Comparison of ENCODE assay signal across 13 mouse cellular contexts in the genomic region with DNA sequence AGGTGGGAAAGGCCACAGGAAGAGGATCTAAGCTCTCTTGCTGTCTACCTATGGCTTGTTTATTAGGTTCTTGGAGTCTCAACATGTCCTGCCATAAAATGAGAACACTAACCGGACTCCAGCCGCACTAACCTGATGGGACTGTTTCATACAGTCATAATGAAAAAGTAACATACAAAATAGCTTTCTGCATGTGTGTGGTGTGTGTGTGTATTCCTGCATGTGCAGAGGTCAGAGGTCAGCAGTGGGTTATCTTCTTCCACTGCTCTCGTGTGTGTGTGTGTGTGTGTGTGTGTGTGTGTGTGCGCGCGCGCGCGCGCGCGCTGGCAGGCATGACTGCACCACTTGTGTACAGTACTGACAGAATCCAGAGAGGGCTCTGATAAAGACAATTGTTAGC. TPM values are rescaled to one million over a fixed set of nuclear protein-coding genes. Genes with fewer than 3 reads are reported as not detected.
DNase-seq lines count a peak whose midpoint lies in the region; ATAC-seq and TF ChIP-seq lines count a peak whose summit lies in the region.
"Had no signal": no experiment of that assay in that cellular context is flagged by ENCODE, and none has a peak within 500 bp of the region (broad histone marks: within the 10 kb centered on the region; RNA-seq: fewer than 3 reads in every experiment).

No protein-coding gene starts in this region.

- no peaks in the 10 kb centered on the region for H3K9me3 ChIP-seq in kidney, embryonic 16.5 days (ENCODE audit: low read length)
- H3K9me3 ChIP-seq in ES-Bruce4 (replicated peaks; ENCODE audit: control insufficient read depth, insufficient read depth, low read length, poor library complexity, severe bottlenecking) = no peaks in the 10 kb centered on the region
- no peaks in the 10 kb centered on the region for H3K9me3 ChIP-seq in limb, embryonic 12.5 days

- H3K4me3 ChIP-seq in gastrocnemius, adult 2 months = no peak overlapping the region
- H3K4me3 ChIP-seq in kidney, embryonic 16.5 days (ENCODE audit: low read length) = no peak overlapping the region
- peak overlapping the region; percentile 12; the same call in 1 of the 2 replicates for H3K4me3 ChIP-seq in ES-Bruce4 (ENCODE audit: low read depth, low read length)
- no peak overlapping the region for H3K4me3 ChIP-seq in limb, embryonic 12.5 days (replicated peaks)

- H3K27me3 ChIP-seq in kidney, embryonic 16.5 days (ENCODE audit: insufficient read depth, low read length) = no peaks in the 10 kb centered on the region
- H3K27me3 ChIP-seq in ES-Bruce4 (ENCODE audit: control insufficient read depth, insufficient read depth, low read length, poor library complexity, severe bottlenecking) = no peaks in the 10 kb centered on the region
- H3K27me3 ChIP-seq in limb, embryonic 12.5 days = no peaks in the 10 kb centered on the region

- ATAC-seq in kidney, embryonic 16.5 days (ENCODE audit: low FRiP score, low TSS enrichment) = no peak
- ATAC-seq in limb, embryonic 12.5 days (ENCODE audit: insufficient number of reproducible peaks, insufficient read depth, low FRiP score, low TSS enrichment, low read depth) = no peak
- ATAC-seq: forebrain, embryonic 14.5 days had no signal

- TF ChIP-seq EP300 in ES-Bruce4 (IDR thresholded peaks at IDR 0.05; ENCODE audit: insufficient read depth, low read depth, low read length) = 0 out of 2 replicates have a peak, but pooled peaks have one; percentile 9

- H3K36me3 ChIP-seq in kidney, embryonic 16.5 days (ENCODE audit: insufficient read depth, low read length) = peaks cover 7% of the 10 kb centered on the region; the same call in 1 of the 2 replicates
- H3K36me3 ChIP-seq in ES-Bruce4 (ENCODE audit: control insufficient read depth, insufficient read depth, low read length, poor library complexity, severe bottlenecking) = peaks cover 5% of the 10 kb centered on the region; the same call in 1 of the 2 replicates
- peaks cover 12% of the 10 kb centered on the region; the same call in 1 of the 2 replicates for H3K36me3 ChIP-seq in limb, embryonic 12.5 days

- peaks cover 80% of the 10 kb centered on the region for H3K4me1 ChIP-seq in kidney, embryonic 16.5 days (ENCODE audit: insufficient read depth, low read length)
- peaks cover 15% of the 10 kb centered on the region for H3K4me1 ChIP-seq in ES-Bruce4 (ENCODE audit: control insufficient read depth, insufficient read depth, low read length)
- peaks cover 41% of the 10 kb centered on the region for H3K4me1 ChIP-seq in limb, embryonic 12.5 days (replicated peaks)

- no peak for TF ChIP-seq POLR2A in ES-Bruce4 (IDR thresholded peaks at IDR 0.05; ENCODE audit: insufficient read depth, low read length)

- H3K27ac ChIP-seq in gastrocnemius, adult 2 months = peak overlapping the region; percentile 48
- H3K27ac ChIP-seq in kidney, embryonic 16.5 days (ENCODE audit: low read length) = peak overlapping the region; percentile 88
- peak overlapping the region; percentile 85 for H3K27ac ChIP-seq in ES-Bruce4 (ENCODE audit: insufficient read depth, low read length)
- H3K27ac ChIP-seq in limb, embryonic 12.5 days = peak overlapping the region; percentile 66

- H3K4me2 ChIP-seq in kidney, embryonic 16.5 days (replicated peaks; ENCODE audit: low read depth, low read length) = no peak overlapping the region; the same call in 1 of the 2 replicates
- peak overlapping the region; percentile 11; the same call in 1 of the 2 replicates for H3K4me2 ChIP-seq in limb, embryonic 12.5 days

- DNase-seq in gastrocnemius, adult 2 months = no peak
- no peak for DNase-seq in gastrocnemius, postnatal 10 days
- no peak for DNase-seq in kidney, postnatal 25 days
- DNase-seq in Muller cell, postnatal 12 days (ENCODE audit: inconsistent ontology term) = no peak
- DNase-seq in ovary, adult 18-20 months (ENCODE audit: low spot score) = no peak
- DNase-seq: B cell, adult 2 months; cerebellum, postnatal 14 days; lung, postnatal 14 days; right cerebral cortex, adult 18-20 months had no signal

- WGBS in kidney, embryonic 16.5 days = 89% methylated on average over 12 of the region's 12 CpGs
- WGBS in limb, embryonic 12.5 days = 84% methylated on average over 12 of the region's 12 CpGs

- H3K9ac ChIP-seq in kidney, embryonic 16.5 days (replicated peaks; ENCODE audit: low read length) = peak overlapping the region; percentile 50; the same call in 1 of the 2 replicates
- H3K9ac ChIP-seq in ES-Bruce4 (ENCODE audit: low read depth, poor library complexity, severe bottlenecking) = peak overlapping the region; percentile 18; the same call in 1 of the 2 replicates
- H3K9ac ChIP-seq in limb, embryonic 12.5 days (replicated peaks) = no peak overlapping the region

- TF ChIP-seq CTCF in gastrocnemius, adult 2 months (IDR thresholded peaks at IDR 0.05) = no peak
- no peak for TF ChIP-seq CTCF in ES-Bruce4 (IDR thresholded peaks at IDR 0.05; ENCODE audit: low read depth, low read length)

- intact Hi-C loops in gastrocnemius, adult 2 months (cut with DNase I) = no loop called here

RNA-seq across cellular contexts. Expression of a gene that starts 13.7 kb away (rescaled TPM):
- 10 to 100 TPM; 37.4 to 57.4 TPM for total RNA-seq in gastrocnemius, adult 2 months (2021)
- total RNA-seq in gastrocnemius, postnatal 10 days (2021) = 100 to 1,000 TPM; 117 to 155 TPM
- 55.4 and 64.5 TPM in 2 replicates for polyA plus RNA-seq in kidney, embryonic 16.5 days (2015; fragmentation: Nextera tagmentation; extraction: Ambion mirVana)
- polyA plus RNA-seq in ES-Bruce4 (2011; ENCODE audit: insufficient read depth, insufficient read length, low read depth, missing spikeins) = 584 and 601 TPM in 2 replicates
- 40.0 and 43.1 TPM in 2 replicates for polyA plus RNA-seq in limb, embryonic 12.5 days (2016; fragmentation: Nextera tagmentation; extraction: Ambion mirVana)
